In the genomic region with DNA sequence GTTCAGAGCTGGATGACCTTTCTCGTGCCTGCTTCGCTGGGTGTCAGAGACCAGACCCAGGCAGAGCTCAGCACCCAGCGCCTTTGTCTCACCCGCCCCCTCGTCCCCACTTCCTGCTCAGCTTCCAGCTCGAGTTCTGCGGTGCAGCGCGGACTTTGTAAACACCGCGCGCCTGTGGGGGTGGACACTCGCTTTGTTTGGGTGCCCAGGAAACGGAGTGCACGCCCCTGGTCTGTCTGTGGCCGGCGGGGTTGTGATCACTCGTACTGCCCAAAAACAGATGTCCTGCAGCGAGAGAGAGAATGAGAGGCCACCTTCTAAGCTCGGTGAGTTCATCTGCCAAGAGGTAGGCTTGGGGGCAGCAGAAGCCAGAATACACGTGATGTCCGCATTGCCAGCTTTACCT, we compare ENCODE assay signal across 8 mouse cellular contexts. TPM values are rescaled to one million over a fixed set of nuclear protein-coding genes. Genes with fewer than 3 reads are reported as not detected.
DNase-seq lines count a peak whose midpoint lies in the region; ATAC-seq and TF ChIP-seq lines count a peak whose summit lies in the region.

A gene (plus strand): TSS at position 111 of the 406 bp plus-strand sequence.

- no peak for TF ChIP-seq CTCF in stomach, postnatal 0 days (IDR thresholded peaks at IDR 0.05; ENCODE audit: low read depth)

- TF ChIP-seq EP300 in stomach, postnatal 0 days (optimal IDR thresholded peaks at IDR 0.05): peak; percentile 41

- peaks cover 15% of the 10 kb centered on the region for H3K4me1 ChIP-seq in forebrain, embryonic 16.5 days (replicated peaks; ENCODE audit: control insufficient read depth, insufficient read depth, low read length)
- H3K4me1 ChIP-seq in liver, embryonic 16.5 days (ENCODE audit: control insufficient read depth, low read depth, low read length): peaks cover 54% of the 10 kb centered on the region
- peaks cover 12% of the 10 kb centered on the region for H3K4me1 ChIP-seq in stomach, postnatal 0 days (replicated peaks; ENCODE audit: control insufficient read depth, insufficient read depth)

- H3K4me2 ChIP-seq in forebrain, embryonic 16.5 days (ENCODE audit: low read length): peak within 1 kb of the TSS; percentile 51
- H3K4me2 ChIP-seq in liver, embryonic 16.5 days (ENCODE audit: low read depth, low read length): peak within 1 kb of the TSS; percentile 88
- peak within 1 kb of the TSS; percentile 71 for H3K4me2 ChIP-seq in stomach, postnatal 0 days (replicated peaks; ENCODE audit: low read depth)

- peak; percentile 67 for DNase-seq in 416B (ENCODE audit: low read depth)
- peak; percentile 67 for DNase-seq in adrenal gland, postnatal 25 days
- DNase-seq in heart, postnatal 14 days: peak; percentile 80 to 83
- peak; percentile 79 to 86 for DNase-seq in kidney, postnatal 4 days
- DNase-seq in neural tube, embryonic 10.5 days (ENCODE audit: extremely low spot score, low spot score): peak; percentile 56
- peak; percentile 89 for DNase-seq in stomach, postnatal 0 days (ENCODE audit: low spot score)

- H3K27me3 ChIP-seq in forebrain, embryonic 16.5 days (replicated peaks; ENCODE audit: control insufficient read depth, insufficient read depth, low read length): no peaks in the 10 kb centered on the region
- no peaks in the 10 kb centered on the region for H3K27me3 ChIP-seq in liver, embryonic 16.5 days (ENCODE audit: control insufficient read depth, insufficient read depth, low read depth, low read length)
- H3K27me3 ChIP-seq in stomach, postnatal 0 days (ENCODE audit: control insufficient read depth, insufficient read depth, low read length): no peaks in the 10 kb centered on the region

- H3K9ac ChIP-seq in forebrain, embryonic 16.5 days (replicated peaks; ENCODE audit: low read depth, low read length): peak within 1 kb of the TSS; percentile 41
- H3K9ac ChIP-seq in liver, embryonic 16.5 days (ENCODE audit: low read depth, low read length): peak within 1 kb of the TSS; percentile 63
- peak within 1 kb of the TSS; percentile 68 for H3K9ac ChIP-seq in stomach, postnatal 0 days (ENCODE audit: low read length)

- H3K4me3 ChIP-seq in forebrain, embryonic 16.5 days (replicated peaks; ENCODE audit: low read length): peak within 1 kb of the TSS; percentile 28
- peak within 1 kb of the TSS; percentile 59 for H3K4me3 ChIP-seq in liver, embryonic 16.5 days (ENCODE audit: low read depth, low read length)
- peak within 1 kb of the TSS; percentile 39 for H3K4me3 ChIP-seq in stomach, postnatal 0 days (ENCODE audit: low read depth, low read length)

- ATAC-seq in forebrain, embryonic 16.5 days: no peak
- peak; percentile 12 for ATAC-seq in liver, embryonic 16.5 days (ENCODE audit: low read depth)
- ATAC-seq in stomach, postnatal 0 days (ENCODE audit: low FRiP score, low TSS enrichment): peak; percentile 49

- intact Hi-C loops in heart, postnatal 14 days (cut with DNase I): no loop called here

- no peak within 1 kb of the TSS for H3K27ac ChIP-seq in forebrain, embryonic 16.5 days (ENCODE audit: low read length)
- H3K27ac ChIP-seq in liver, embryonic 16.5 days (ENCODE audit: low read length): peak within 1 kb of the TSS; percentile 81
- H3K27ac ChIP-seq in stomach, postnatal 0 days (replicated peaks): peak within 1 kb of the TSS; percentile 84

- no peaks in the 10 kb centered on the region for H3K9me3 ChIP-seq in forebrain, embryonic 16.5 days (ENCODE audit: control insufficient read depth, low read length)
- H3K9me3 ChIP-seq in liver, embryonic 16.5 days (replicated peaks; ENCODE audit: control insufficient read depth, low read length): no peaks in the 10 kb centered on the region
- H3K9me3 ChIP-seq in stomach, postnatal 0 days (ENCODE audit: control insufficient read depth, low read length): no peaks in the 10 kb centered on the region

- H3K36me3 ChIP-seq in forebrain, embryonic 16.5 days (ENCODE audit: control insufficient read depth, insufficient read depth): no peaks in the 10 kb centered on the region
- peaks cover 5% of the 10 kb centered on the region; the same call in 1 of the 2 replicates for H3K36me3 ChIP-seq in liver, embryonic 16.5 days (ENCODE audit: control insufficient read depth, insufficient read depth)
- no peaks in the 10 kb centered on the region for H3K36me3 ChIP-seq in stomach, postnatal 0 days (ENCODE audit: control insufficient read depth, insufficient read depth, low read length)

- WGBS in forebrain, embryonic 16.5 days: 5% methylated on average over 22 of the region's 22 CpGs
- under 1% methylated on average over 22 of the region's 22 CpGs for WGBS in liver, embryonic 16.5 days (ENCODE audit: insufficient replicate concordance)
- 2% methylated on average over 22 of the region's 22 CpGs for WGBS in stomach, postnatal 0 days

RNA-seq across cellular contexts. Expression of the gene that starts here (rescaled TPM):
- total RNA-seq in adrenal gland, postnatal 25 days (2021): 385 and 429 TPM in 2 replicates
- polyA plus RNA-seq in forebrain, embryonic 16.5 days (2015; fragmentation: Nextera tagmentation; extraction: Ambion mirVana): 58.5 and 66.0 TPM in 2 replicates
- total RNA-seq in heart, postnatal 14 days (2021): 100 to 1,000 TPM in 1 of 2 experiments, 10 to 100 TPM in 1; 93.8 to 126 TPM
- 300 and 331 TPM in 2 replicates for polyA plus RNA-seq in liver, embryonic 16.5 days (2015; fragmentation: Nextera tagmentation; extraction: Ambion mirVana)
- 219 and 242 TPM in 2 replicates for polyA plus RNA-seq in stomach, postnatal 0 days (2015; fragmentation: Nextera tagmentation; extraction: Ambion mirVana)
